Mouse (Mus musculus): Measurements from ENCODE around the gene Rnf113a1. TPM values are rescaled to one million over a fixed set of nuclear protein-coding genes. Genes with fewer than 3 reads are reported as not detected.
"Not testable (repeated sequence)": the region's sequence is repeated elsewhere in the genome, so short reads cannot be mapped to it uniquely, and the experiment has no call there.

The Rnf113a1 gene
- 10 to 100 TPM in 1 of 4 experiments, 1 to 10 TPM in 3; 7.1 to 10.1 (median 7.9) TPM for total RNA-seq (2022)

DNA sequence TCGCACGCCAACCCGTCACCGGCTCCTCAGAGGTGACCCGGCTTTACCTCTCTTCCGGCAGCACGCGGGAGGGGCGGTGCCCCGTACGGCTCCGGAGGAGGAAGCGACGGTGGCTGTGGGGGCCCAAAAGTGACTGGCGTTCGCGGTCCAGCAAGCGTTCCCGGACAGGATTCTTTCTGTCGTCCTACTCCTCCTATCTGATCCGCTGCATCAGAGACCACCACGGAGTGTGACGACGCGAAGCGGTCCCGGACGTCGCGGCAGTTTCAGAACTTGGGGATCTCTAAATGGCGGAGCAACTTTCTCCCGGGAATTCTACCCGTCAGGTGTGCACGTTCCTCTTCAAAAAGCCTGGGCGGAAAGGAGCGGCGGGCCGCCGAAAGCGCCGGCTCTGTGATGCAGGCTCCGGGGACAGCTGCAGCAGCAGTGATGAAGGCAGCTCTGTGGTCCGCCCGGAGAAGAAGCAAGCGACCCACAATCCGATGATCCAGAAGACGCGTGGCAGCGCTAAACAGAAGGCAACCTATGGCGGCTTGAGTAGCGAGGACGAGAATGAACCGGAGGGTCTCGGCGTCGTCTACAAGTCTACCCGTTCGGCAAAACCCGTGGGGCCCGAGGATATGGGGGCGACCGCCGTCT is at the start of gene Rnf113a1, which contains the start of gene Ndufa1:
Gene Rnf113a1, plus strand, starts transcription at position 141 of the 639 bp plus-strand sequence.
Gene Ndufa1, minus strand, starts transcription at position 59 of the 639 bp plus-strand sequence.
- DNase-seq (ENCODE audit: low spot score in 2 of 2) = peak; percentile 68 to 71

DNA sequence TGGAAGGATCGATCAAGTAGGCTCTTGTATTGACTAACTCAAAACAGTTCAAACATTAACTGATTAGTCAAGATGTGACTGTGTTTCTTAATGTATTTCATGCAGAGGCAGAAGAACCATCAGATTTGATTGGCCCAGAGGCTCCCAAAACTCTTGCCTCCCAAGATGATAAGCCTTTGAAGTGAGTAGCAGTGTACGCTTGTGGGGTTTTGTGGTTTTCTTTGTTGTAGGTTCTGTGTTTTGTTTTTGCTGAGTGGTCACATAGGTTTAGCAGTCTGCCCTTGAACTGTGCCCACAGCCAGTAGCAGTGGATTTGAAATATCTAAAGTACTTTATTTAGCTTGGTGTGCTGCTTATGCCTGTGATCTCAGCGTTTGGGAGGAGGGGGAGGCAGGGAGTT is 49.3 kb upstream of the Rnf113a1 start:
- DNase-seq (ENCODE audit: low spot score in 2 of 2) = no peak

DNA sequence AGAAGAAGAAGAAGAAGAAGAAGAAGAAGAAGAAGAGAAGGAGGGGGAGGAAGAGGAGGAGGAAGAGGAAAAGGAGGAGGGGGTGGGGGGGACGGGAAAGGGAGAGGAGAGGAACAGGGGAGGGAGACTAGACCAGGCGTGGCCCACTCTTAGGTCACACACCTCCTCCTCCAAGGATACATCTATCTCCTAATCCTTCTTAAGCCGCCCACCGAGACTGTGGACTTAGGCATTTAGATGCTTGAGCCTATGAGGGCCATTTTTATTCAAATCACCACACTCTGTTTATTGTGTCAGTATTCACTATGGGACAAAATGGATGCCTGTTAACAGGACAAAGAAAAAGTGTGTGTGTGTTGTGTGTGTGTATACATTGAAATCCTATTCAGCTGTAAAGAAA is 46.5 kb upstream of the Rnf113a1 start:
- not testable (repeated sequence) for DNase-seq (ENCODE audit: low spot score in 2 of 2)

DNA sequence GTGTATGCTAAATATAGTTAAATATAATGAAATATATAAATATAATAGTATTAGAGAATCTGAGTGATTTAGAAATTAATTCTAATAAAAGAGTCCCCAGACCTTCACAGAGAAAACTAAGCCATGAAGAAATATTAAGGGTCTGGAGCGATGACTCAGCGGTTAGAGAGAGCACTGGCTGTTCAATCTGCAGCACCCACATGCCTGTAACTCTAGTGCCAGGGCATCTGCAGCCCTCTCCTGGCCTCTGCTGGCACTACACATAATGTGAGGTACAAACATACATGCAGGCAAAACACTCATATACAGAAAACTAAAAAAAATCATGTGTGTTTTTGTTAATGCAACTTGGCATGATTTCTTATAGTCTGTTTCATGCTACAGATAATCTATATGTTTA is 46.1 kb upstream of the Rnf113a1 start:
- no peak for DNase-seq (ENCODE audit: low spot score in 2 of 2)

DNA sequence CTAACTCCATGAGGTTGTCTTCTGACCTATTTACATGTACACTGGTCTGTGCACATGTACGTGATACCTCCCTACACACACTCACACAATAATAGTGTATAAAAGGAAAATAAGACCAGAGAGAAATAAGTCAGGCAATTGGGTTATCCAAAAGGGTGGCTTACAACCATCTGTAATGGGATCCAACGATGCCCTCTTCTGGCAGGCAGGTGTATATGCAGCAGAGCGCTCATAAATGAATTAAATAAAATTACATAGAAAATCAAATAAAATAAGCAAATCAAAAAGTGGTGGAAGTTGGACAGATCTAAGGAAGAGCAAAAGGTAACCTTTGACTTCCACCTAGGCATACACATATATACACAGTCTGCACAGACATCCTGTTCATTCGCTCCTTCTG is 33.2 kb upstream of the Rnf113a1 start:
- DNase-seq (ENCODE audit: low spot score in 2 of 2) = no peak

DNA sequence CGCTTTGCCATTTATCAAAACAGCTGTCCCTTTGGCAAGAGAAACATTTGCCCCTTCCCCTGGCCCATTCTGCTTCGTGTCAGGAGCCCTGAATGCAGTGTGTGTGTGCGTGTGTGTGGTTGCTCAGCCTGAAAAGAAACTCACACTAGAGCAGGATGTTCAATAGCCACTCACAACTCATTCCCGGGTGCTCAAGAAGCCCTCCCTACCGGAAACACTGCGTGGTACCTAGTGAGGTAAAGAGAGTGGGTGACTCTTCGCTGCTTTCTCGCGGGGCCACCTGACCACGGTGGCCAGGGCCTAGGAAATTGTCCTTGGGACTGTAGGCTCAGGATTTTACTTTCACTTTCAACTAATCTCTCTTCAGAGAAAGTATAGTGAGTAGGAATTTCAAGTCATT is 29.9 kb upstream of the Rnf113a1 start:
- no peak for DNase-seq (ENCODE audit: low spot score in 2 of 2)

DNA sequence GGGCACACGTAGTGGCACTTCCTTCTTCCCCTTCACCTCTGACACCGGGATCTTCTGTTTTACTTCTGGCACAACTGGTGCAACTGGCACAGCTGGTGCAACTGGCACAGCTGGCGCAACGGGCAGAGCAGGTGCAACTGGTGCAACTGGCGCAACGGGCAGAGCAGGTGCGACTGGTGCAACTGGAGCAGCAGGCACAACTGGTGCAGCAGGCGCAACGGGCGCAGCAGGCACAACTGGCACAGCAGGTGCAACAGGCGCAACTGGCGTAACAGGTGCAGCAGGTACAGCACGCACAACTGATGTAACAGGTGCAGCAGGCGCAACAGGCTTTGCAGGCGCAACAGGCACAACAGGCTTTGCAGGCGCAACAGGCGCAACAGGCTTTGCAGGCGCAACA is 27.9 kb upstream of the Rnf113a1 start:
- DNase-seq (ENCODE audit: low spot score in 2 of 2) = no peak

DNA sequence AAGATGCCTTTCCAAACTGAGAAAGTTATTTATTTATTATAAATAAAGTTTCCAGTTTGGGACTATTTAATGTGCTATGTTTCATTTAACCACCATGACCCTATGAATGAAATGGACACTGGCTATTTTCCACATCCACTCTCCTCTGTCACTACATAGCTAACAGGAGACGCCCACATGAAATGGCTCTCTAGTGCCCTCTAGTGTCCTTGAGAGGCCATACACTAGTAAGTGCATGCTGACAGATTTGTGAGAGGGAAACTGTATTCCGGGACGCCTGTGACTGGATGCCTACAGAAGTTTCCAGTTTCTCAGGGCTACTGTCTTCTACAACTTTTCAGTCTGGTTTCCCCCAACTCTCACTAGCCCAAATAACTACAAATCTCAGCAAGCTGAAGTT is 24.0 kb upstream of the Rnf113a1 start:
- DNase-seq (ENCODE audit: low spot score in 2 of 2) = no peak

DNA sequence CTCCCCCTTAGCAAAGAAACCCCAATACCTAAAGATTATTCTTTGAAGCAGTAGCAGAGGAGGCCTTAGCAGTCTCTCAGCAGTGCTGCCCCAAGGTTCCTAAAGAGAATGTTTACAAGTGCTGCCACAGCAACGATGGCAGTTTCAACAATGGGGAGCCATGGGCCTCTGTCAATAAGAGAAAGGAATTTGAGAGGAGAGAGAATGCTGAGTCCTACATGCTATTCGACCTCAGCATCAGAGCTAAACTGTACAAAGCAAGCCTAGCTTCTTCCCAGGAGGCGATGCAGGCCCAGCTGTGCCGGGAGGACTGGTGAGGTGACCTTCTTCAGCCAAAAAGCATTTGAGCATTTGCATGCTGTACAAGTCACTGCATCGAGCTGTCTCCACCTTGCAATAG is 22.3 kb upstream of the Rnf113a1 start, which contains the start of gene Akap14:
Gene Akap14, minus strand, starts transcription at position 101 of the 400 bp plus-strand sequence.
- no peak for DNase-seq (ENCODE audit: low spot score in 2 of 2)

DNA sequence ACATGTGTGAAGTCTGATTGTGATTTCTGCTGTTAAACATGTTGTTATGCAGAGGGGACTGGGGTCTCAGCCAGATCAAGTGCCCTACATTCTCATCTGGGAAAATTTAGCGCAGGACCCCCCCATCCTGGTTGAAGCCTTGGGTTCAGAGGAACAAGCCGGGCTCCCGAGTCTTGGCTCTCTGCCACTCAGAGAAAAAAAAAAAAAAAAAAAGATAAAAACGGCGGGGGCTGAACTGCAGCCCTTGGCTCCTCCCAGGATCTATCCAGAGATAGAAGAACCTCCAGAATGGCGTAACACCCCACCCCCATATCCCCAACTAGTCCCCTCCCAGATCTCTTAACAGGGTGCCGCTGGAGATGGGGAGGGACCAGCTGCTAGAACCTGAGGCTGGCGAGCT is 6.6 kb upstream of the Rnf113a1 start:
- not testable (repeated sequence) for DNase-seq (ENCODE audit: low spot score in 2 of 2)

DNA sequence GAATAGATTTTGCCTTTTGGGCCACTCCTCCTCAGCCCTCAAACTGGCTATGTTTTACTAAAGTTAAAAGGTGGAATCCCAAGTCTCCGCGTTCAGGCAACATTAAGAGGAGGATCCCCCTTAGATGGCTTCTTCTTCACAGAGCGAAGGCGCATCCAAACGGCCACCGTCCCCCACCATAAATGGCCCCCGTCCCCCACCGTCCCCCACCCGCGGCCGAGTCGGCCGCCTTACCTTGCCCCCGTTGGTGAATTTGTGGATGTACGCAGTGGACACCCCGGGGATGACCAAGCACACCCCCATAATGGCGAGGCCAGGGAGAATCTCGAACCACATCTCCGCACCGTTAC is 315 bp upstream of the Rnf113a1 start:
- DNase-seq (ENCODE audit: low spot score in 2 of 2) = no peak

DNA sequence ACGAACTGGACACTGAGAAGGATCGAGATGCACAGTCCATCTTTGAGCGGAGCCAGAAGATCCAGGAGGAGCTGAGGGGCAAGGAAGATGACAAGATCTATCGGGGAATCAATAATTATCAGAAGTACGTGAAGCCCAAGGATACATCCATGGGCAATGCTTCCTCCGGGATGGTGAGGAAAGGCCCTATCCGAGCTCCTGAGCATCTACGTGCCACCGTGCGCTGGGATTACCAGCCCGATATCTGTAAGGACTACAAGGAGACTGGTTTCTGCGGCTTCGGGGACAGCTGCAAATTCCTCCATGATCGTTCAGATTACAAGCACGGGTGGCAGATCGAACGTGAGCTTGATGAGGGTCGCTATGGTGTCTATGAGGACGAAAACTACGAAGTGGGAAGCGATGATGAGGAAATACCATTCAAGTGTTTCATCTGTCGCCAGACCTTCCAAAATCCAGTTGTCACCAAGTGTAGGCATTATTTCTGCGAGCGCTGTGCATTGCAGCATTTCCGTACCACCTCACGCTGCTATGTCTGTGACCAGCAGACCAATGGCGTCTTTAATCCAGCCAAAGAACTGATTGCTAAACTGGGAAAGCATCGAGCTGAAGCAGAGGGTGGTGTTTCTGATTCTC is 817 bp downstream of the Rnf113a1 start:
- peak in 1 of 2 experiments; percentile 9 for DNase-seq (ENCODE audit: low spot score in 2 of 2)

DNA sequence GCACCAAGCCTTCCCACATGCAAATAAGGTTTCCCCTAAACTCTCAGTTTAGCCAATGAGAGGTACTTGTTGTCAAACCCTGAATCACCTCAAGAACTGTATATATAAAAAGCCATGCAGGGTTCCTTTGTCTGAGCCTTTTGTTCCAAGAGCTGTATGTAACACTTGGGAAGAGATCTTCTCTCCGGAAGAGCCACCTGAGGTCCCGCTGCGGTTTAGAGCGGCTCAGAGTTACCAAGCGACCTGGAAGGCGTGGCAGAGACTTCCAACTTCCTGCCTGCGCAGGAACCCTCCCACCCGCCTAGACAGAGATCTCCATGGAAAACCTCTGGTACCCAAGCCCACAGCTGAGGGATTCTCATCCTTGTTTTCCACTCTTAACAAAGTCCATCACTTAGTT is 7.6 kb downstream of the Rnf113a1 start:
- no peak for DNase-seq (ENCODE audit: low spot score in 2 of 2)

DNA sequence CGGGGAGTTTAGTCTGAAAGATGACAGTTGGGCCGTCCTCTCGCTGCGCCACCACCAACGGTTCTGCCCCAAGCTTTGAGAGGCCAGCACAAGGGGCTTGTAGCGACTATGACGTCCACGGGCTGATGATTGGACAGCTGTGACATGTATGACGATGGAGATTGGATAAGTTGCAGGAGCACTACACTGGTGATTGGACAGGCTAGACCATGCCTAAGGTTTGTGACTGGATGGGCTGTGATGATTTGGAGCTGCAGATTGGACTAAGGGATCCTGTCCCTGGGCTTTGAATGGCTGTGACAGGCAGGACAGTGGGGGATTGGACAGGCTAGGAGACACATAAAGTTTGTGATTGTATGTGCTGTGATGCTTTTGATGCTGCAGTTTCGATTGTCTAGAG is 19.9 kb downstream of the Rnf113a1 start, which contains the start of gene Gm9:
Gene Gm9, minus strand, starts transcription at position 101 of the 400 bp plus-strand sequence.
- no peak for DNase-seq (ENCODE audit: low spot score in 2 of 2)

DNA sequence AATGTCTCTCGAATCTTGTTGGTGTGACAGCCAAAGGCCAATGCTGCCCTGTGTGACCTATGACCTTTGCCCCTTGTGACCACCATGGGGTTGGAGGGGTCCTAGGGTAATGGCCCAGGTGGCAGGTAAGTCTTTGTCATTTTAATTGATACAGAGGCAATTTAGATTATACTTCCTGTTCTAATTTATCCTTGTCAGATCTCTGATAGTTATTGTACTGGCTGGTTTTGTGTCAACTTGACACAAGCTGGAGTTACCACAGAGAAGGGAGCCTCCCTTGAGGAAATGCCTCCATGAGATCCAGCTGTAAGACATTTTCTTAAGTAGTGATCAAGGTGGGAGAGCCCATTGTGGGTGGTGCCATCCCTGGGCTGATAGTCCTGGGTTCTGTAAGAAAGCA is 31.1 kb downstream of the Rnf113a1 start, which contains the start of gene Rhox1:
Gene Rhox1, minus strand, starts transcription at position 101 of the 400 bp plus-strand sequence.
- DNase-seq (ENCODE audit: low spot score in 2 of 2) = not testable (repeated sequence)

Other genes with a start within 250 kb of the Rnf113a1 start
- 10 to 100 TPM; 45.3 to 51.8 (median 48.0) TPM for gene Sept6, start 199.5 kb upstream of the Rnf113a1 start, total RNA-seq (2022)
- not detected for gene Sowahd, start 142.4 kb upstream of the Rnf113a1 start, total RNA-seq (2022)
- gene Rpl39, start 105.8 kb upstream of the Rnf113a1 start, total RNA-seq (2022) = 100 to 1,000 TPM; 184 to 339 (median 269) TPM
- gene Upf3b, start 80.9 kb upstream of the Rnf113a1 start, total RNA-seq (2022) = 10 to 100 TPM; 17.3 to 23.3 (median 21.3) TPM
- gene Nkap, start 64.5 kb upstream of the Rnf113a1 start, total RNA-seq (2022) = 10 to 100 TPM; 12.9 to 19.4 (median 14.3) TPM
- under 1 TPM in 2 of 4 experiments, not detected in 2; 0.23 to 0.34 TPM for gene Akap14, start 22.4 kb upstream of the Rnf113a1 start, total RNA-seq (2022)
- gene Ndufa1, start 82 bp upstream of the Rnf113a1 start, total RNA-seq (2022) = 100 to 1,000 TPM; 161 to 234 (median 206) TPM
- not detected for gene Gm9, start 19.8 kb downstream of the Rnf113a1 start, total RNA-seq (2022)
- not detected for gene Rhox1, start 31.0 kb downstream of the Rnf113a1 start, total RNA-seq (2022)
- gene Rhox2a, start 53.7 kb downstream of the Rnf113a1 start, total RNA-seq (2022) = not detected
- not detected for gene Rhox3a, start 58.7 kb downstream of the Rnf113a1 start, total RNA-seq (2022)
- not detected for gene Rhox4a, start 74.1 kb downstream of the Rnf113a1 start, total RNA-seq (2022)
- gene Rhox3a2, start 188.8 kb downstream of the Rnf113a1 start, total RNA-seq (2022) = not detected
- gene Rhox4a2, start 199.6 kb downstream of the Rnf113a1 start, total RNA-seq (2022) = not detected
- not detected for gene Rhox2b, start 220.8 kb downstream of the Rnf113a1 start, total RNA-seq (2022)
- not detected for gene Rhox4b, start 241.2 kb downstream of the Rnf113a1 start, total RNA-seq (2022)